Mouse (Mus musculus) cerebellum, adult 9-11 months (tissue): Measurements from ENCODE around the gene Tex13b.
"Not testable (repeated sequence)": the region's sequence is repeated elsewhere in the genome, so short reads cannot be mapped to it uniquely, and the experiment has no call there.

Experiments used
- DNase-seq: peaks from one replicate; pipeline ENCODE4 v3.0.0; 2022

Gene Tex13b

GRCm38 (mm10) chrX:140813312-140814006, at the start of gene Tex13b:
Tex13b (minus strand) TSS chrX:140813433.
- DNase-seq, result no peak

DNA sequence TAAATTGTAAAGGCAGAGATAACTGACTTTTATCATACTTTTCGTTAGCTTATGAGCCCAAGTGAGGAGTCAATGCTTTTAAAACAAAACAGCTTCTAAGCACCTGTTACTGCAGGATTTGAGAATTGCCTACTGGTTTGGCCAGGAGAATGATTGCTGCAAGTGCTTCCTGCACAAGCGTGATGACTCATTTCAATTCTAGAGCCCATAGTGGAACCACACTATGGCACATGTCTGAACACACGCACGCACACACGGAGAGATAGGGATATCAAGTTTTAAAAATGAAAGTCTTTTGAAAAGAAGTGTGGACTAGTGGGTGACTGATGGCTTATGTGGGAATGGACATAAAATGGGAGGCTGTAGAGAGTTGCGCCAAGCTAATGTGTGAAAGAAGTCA, 49.5 kb upstream of the Tex13b start:
- no peak for DNase-seq

DNA sequence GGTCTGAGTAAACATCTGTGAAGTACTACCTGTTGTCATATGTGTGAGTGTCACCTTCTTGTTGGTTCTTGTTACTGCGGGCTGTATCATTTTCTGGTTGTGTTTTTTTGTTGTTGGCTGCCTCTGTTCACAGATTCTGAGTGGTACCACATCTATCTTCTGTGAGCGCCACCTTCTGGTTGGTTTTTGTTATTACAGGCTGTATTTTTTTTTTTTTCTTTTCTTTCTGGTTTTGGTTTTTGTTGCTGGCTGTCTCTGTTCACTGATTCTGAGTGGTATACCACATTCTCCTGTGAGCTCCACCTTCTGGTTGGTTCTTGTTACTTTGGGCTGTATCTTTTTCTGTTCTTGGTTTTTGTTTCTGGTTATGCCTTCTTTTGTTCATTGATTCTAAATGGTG, 44.2 kb upstream of the Tex13b start:
- DNase-seq, result no peak

GRCm38 (mm10) chrX:140857040-140857439, 43.8 kb upstream of the Tex13b start:
- DNase-seq, result not testable (repeated sequence)

DNA sequence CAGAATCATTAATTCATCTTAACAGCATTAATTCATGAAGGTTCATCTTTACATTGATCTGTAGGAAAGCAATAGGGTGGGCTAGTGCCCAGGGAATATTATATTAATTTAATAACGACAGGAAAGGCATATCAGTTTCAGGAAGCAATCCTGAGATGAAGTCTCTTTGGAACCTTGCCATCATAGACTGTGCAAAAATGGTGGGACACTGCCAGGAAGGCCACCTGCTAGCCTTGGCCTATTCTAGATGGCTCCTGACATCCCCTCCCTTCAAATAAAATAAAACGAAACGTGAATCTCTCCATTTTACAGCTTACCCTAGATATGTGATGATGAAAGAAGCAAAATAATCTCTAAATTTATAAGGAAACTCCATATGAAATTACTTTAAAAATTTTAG, 41.3 kb upstream of the Tex13b start:
- DNase-seq, result no peak

DNA sequence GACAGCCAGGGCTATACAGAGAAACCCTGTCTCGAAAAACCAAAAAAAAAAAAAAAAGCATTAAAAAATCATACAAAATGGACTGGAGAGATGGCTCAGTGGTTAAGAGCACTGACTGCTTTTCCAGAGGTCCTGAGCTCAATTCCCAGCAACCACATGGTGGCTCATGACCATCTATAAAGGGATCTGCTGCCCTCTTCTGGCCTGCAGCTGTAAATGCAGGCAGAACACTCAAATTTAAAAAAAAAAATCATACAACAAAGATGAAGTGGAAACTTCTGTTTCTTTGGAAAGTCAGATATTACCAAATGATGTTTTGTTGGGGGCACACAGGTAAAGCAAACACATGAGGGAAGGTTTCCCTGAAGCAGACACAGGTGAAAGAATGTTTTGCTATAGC, 32.2 kb upstream of the Tex13b start:
- DNase-seq, result not testable (repeated sequence)

GRCm38 (mm10) chrX:140839887-140840286, 26.7 kb upstream of the Tex13b start:
- DNase-seq, result no peak

DNA sequence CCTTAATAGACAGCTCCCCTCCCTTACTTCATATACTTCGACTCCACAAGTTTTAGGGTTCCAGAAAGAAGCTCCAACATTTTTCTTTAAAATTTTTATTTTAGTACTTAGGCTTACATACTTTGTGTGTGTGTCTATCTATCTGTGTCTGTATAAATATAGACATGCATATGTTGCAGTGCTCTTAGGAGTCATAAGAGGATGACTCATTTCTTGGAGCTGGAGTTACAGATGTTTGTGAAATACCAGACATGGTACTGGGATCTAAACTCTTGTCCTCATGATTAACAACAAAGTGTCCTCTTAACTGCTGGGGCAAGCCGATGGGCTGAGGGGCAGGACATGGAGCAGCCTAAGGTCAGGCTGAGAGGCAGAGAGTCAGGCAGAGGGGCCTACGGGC, 24.8 kb upstream of the Tex13b start:
- no peak for DNase-seq

DNA sequence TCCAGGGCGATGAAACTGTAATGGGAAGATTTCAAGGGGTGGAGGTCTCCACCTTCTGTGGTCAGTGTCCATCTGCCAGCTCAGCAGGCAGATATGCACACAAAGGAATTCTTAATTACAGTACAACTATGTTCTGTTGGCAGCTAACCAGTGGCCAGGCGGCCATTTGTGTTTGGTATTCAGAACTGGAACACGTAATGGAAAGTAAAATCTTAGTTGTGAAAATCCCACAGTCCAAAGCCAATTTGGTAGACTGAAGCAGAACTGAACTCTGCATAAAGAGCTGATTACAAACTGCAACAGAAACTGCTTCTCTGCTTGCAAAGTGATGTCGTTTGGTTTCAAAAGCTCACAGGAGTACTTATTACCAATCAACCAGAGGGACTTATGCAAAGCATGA, 18.5 kb upstream of the Tex13b start:
- DNase-seq, result no peak

- DNase-seq, result no peak
Observed at GRCm38 (mm10) chrX:140822295-140822694, 9.1 kb upstream of the Tex13b start.

DNA sequence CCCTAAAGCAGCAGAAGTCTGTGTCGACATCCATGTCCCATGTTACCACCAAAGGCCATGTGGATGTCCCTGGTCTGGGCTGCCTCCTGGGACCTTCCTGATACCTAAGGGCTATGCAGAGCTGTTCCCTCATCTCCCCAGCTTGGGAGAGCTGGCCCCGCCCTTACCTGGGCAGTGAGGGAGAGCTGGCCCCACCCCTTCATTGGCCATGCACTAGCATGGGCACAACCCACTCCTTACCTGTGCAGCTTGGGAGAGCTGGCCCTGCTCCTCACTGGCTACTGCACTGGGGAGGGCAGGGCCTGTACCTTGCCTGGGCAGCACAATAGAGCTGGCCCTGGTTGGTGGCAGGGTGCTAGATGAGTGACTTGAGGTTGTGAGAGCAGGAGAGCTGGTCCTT, 7.9 kb downstream of the Tex13b start:
- DNase-seq, result no peak

GRCm38 (mm10) chrX:140769794-140770193, 43.4 kb downstream of the Tex13b start:
- DNase-seq, result no peak
